Mouse (Mus musculus): ENCODE data around the gene Trip12.

DNA sequence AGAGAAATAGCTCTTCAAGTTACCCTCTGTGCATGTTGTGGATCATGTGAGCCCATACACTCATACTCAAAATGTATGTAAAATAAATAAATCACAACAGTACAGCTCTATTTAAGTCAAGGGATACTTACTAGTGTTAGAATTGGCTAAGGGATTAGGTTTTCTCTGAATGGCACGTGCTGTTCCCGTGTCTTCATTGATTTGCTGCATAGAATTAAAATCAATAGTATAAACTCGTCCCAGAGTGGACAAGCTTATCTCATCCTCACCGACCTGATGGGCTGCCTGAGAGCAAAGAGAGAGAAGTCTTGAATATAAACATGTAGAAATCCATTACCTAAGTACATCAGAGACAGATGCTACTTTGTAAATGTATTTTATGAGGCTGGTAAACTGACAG lies 81.5 kb downstream of the Trip12 start:
- TF ChIP-seq CTCF (IDR thresholded peaks at IDR 0.05; ENCODE audit: borderline replicate concordance, extremely low read depth, insufficient read depth, insufficient read length) (no peak), POLR2A (IDR thresholded peaks at IDR 0.05; ENCODE audit: borderline replicate concordance, extremely low read depth, insufficient read depth, insufficient read length, poor library complexity, severe bottlenecking) (no peak)
